Mouse (Mus musculus): ENCODE results near the gene Map2k5.

The Map2k5 gene

DNA sequence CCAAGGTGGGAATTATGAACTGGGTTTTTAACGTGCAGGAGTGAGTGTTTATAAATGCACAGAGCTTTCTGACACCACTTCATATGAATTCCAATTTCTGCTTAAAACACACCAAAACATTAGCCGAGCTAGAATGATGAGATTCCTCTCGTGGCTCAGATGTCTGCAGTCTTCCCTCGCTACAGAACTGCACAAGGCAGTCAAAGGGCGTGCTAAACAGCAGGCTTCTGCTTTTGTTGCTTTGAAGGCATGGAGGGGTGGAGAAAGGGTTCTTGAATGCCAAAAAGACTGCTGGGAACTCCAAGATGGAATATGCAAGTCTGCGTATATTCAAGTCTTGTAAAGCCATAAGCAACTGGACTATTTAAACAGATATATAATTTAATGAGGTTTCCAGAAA, 38.4 kb downstream of the Map2k5 start:
- no peak for DNase-seq

GRCm38 (mm10) chr9:63338716-63339115, 39.0 kb downstream of the Map2k5 start:
- DNase-seq: no peak

GRCm38 (mm10) chr9:63335816-63336215, 41.9 kb downstream of the Map2k5 start:
- DNase-seq: no peak

DNA sequence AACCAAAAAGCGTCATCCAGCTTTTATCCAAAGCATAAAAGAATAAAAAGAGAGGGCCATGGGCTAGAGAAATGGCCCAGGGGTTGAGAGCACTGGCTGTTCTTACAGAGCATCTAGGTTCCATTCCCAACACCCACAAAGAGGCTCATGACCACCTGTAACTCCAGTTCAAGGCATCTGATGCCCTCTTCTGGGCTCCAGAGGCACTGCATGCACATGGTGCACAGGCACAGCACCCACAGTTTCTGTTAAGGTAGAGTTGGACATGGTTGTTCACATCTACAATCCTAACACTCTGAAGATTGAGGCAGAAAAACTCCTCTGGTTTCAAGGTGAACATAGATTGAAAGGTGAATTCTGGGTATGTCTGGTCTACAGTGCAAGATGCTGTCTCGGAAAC, 44.6 kb downstream of the Map2k5 start:
- no peak for DNase-seq

GRCm38 (mm10) chr9:63331246-63331645, 46.5 kb downstream of the Map2k5 start:
- no peak for DNase-seq

DNA sequence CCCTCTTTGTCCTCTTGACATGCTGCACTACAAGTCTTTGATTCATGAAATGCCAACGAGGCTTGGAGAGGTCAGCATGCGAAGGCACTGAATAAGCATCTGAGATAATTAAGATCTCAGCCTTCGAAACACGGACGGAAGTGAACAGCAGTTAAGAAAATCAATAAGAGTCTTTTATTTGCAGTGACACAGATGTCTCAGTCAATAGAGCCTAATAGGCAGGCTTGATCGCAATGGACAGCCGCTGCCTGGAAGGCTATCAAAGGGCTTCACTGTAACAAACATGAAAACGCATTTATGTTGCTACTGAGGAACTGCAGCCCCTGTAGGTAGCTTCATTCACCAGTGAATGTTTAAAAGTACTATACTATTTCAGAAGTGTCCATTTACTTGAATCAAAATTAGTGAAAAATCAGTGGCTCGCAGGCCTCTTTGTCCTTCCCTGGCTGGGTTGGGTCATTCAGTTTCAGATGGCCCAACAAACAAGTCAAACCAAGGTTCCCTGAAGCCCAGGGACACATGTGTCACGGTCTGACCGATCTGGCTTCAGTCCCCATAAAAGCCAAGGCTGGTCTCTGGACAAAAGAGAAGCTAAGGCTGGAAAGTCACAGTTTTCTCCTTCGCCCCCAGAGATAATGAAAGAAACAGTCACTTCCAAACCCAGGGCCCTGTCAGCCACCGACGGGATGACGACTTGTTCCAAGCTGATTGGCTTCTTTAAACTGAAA, 48.6 kb downstream of the Map2k5 start:
- no peak for DNase-seq

DNA sequence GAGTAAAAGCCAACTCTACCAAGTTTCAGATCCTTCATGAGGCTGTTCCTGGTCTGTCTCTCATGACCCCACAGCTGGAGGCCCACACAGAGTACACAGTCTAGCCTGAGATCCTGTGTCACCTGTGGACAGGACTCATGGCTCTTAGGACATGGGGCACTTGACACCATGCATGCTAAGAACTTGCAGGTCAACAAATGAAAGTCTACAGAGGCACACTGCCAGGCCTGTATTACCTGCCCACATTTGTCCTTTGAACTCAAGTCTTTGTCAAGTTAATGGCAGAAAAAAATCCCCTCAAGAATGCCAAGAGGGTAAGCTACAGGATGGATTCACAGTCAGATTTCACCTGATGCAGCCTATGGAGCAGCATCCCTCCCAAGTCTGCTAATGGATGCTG, 62.5 kb downstream of the Map2k5 start:
- DNase-seq: no peak

GRCm38 (mm10) chr9:63314126-63314525, 63.6 kb downstream of the Map2k5 start:
- no peak for DNase-seq

DNA sequence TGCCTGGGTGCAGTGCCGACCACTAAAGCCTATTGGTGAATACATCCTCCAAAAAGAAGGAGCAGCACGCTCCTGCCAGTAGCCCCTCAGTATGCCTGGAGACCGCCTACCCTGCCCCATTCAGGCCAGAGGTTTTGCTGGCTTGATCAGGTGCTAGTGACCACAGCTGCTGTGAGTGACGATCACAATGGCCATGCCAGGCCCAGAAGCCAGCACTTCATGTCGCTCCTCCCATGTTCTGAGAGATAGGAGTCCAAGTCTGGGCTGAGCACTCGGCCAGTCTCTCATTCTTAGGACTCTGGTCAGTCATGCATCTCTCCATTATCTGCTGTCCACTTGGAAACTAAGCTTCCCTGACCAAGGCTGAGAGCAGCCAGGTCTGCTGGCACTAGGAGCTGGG, 67.7 kb downstream of the Map2k5 start:
- no peak for DNase-seq

DNA sequence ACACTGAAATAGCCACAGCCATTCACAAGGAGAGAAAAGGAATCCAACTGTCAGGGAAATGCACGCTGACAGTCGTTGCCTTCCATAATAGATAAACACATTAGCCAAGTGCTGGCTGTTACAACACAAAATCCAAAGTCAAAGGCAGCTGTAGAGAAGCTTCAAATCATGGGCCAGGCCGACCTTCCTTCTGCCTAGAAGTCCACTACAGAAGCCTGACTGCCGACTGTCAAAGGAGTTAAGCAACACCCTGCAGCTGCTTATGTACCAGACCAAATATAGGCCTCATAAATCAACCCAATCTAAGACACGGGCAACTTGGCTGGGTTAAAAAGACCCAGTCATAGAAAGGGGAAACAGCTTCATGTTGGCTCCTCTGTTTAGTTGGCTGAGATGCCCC, 68.7 kb downstream of the Map2k5 start:
- DNase-seq: no peak

- no peak for DNase-seq
Measured at GRCm38 (mm10) chr9:63308441-63308840, 69.3 kb downstream of the Map2k5 start.

DNA sequence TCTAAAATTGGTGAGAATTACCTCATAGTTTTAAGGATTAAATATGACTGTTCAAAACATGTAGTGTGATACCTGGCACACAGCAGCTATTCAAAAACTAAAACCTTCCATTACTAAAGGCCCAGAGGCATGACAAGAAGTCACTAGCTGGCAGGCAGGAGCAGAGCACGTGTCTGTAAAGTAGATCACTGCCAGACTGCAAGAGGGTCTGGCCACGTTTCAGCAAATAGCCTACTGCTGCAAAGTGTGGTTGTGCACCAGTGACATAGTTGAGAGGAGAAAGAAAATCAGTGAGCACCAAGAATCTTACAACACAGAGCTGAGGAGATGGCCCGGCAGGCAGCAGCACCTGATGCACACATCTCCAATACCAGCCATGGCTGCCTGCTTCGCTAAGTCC, 75.2 kb downstream of the Map2k5 start:
- no peak for DNase-seq

DNA sequence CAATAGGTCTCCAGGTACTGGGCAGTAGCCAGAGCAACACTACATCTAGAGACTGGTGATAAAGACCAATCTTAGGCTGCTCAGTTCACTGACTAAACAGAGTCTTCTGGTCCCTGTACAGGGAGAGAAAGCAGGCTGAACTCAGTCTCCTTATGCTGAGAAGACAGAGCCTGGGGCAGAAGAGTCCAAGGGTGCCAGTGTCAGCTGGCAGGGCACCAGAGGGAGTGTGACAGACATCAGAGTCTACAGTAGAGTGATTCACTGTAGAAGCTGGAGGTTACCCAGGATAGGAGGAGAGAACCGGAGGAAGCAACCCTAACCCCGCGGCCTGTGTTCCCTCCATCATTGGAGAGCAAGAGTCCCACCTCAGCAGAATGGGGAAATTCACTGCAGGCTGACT, 79.0 kb downstream of the Map2k5 start:
- no peak for DNase-seq

GRCm38 (mm10) chr9:63295551-63295958, 82.1 kb downstream of the Map2k5 start:
- no peak for DNase-seq

DNA sequence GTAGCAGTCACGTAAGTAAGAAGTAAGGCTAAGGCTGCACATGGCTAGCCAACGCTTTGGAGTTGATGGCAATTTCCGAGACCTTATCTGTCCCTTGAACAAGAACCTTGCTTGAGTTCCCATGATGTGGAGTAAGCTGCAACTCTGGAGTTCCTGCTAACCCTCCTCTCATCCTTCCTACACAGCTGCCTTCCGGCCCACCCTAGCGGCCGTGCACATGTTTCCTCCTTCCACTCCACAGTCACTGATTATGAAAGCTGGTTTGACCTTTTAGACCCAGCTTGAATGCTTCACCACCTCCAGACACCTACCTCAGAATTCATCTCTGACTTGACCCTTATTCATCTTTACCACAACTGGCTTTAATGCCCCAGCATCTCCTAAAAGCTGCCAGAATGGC, 82.9 kb downstream of the Map2k5 start:
- DNase-seq: no peak

DNA sequence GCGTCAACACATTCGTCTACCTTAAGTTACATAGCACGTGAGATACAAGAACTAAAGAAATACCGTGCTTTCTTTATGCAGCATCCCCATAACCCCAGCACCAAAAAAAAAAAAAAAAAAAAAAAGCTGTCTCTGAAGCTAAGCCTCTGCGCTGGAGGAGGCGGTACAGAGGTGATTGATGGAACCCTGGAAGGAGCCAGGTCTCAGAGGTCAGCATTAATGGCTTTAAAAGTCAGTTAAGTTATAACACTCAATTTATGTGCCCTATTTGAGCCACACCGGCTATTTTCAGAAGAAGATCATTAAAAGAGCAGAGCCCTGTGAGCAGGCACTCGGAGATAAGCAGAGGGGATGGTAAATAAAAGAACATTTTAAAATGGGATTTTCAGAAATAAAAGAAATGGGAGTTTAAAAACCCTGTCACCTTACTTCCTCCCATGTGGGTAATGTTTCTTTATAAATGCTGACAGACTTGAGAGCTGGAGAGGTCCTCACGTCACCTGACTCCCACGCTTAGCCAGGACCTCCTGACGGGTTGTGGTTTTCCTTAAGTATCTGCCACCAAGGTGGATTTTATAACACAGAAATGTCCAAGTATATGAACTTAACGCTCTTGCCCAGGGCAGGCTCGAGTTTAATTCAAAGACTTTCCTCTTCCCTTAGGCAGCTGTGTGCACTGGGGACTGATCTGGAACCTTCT, 83.8 kb downstream of the Map2k5 start:
- no peak for DNase-seq

DNA sequence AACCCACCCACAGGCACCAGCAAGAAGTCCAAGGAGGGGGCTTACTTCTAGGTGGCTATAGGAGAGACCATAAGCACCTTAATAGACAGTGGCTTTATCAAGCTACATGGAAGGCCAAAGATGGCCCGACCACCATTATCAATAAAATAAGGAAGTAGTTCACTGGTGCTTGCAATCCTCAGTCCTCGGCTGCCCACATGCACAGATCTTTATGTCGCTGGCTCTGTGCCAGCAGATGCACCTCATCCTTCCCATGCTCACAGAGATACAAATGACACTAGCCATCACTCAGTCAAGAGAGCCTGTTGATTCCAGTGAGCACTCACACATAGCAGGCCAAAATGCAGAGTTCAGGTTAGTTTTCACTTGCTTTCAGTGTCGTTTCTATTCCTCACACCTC, 89.0 kb downstream of the Map2k5 start:
- DNase-seq: no peak

- no peak for DNase-seq
Measured at GRCm38 (mm10) chr9:63284392-63284791, 93.3 kb downstream of the Map2k5 start.

- no peak for DNase-seq
Measured at GRCm38 (mm10) chr9:63281996-63282395, 95.7 kb downstream of the Map2k5 start.

DNA sequence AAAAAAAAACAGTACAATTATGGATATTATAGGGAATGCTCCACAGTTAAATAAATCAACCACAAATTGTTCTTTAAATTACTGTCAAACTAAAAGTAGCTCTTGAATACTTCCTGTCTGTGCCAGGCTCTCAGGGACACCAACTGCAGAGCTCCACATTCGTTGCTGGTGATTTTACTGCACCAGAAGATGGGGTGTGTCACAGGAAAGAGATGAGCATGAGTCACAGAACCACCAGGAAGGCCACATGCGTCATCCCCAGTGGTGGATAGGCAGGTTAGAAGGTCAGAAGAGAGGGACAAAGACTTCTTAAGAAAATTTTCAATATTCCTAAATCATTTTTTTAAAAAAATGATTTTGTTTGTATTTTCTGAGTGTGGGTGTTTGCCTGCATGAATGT, 96.6 kb downstream of the Map2k5 start:
- DNase-seq: no peak

DNA sequence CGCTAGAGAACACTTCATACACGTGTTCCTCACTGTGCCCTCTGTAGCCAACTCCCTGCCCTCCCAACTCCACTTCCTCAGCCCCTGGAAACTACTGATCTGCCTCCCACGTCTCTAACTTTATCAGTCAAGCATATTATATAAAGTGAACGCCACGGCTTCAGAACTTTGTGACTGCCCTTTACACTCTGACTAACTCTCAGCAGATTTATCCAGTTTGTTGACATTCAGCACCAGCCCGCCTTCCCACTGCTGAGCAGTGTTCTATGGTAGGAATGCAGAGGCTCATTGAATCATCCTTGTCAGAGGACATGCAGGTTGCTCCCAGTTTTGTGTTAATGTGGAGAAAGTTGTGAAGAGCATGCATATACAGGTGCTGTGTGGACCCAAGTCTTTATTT, 103.9 kb downstream of the Map2k5 start:
- DNase-seq: no peak

DNA sequence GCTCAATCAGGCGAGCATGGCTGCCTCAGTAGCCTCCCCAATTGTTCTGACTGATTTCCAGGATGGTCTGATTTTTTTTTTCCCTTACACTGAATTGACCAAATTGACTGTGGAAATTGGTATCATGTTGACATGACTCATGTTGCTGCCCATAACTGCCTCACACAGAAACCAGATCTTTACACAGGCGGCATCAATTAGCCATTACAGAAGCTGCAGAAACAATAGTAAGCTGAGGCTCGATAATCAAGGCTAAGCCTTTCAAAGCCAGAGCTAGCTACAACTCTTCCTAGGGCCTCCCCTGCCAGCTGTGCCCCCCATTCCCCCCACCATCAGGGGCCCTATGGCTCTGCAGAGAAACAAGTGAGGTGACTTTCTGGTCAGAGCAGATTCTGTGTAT, 107.9 kb downstream of the Map2k5 start:
- DNase-seq: no peak

- no peak for DNase-seq
Measured at GRCm38 (mm10) chr9:63263188-63263587, 114.5 kb downstream of the Map2k5 start.

- DNase-seq: no peak
Measured at GRCm38 (mm10) chr9:63258768-63259167, 118.9 kb downstream of the Map2k5 start.

GRCm38 (mm10) chr9:63257739-63258138, 120.0 kb downstream of the Map2k5 start:
- no peak for DNase-seq

All from liver (tissue).